Mouse (Mus musculus) T-helper 2 cell (primary cell): ENCODE data around the gene Olr1.

Source experiments
- in situ Hi-C: fragments of 300-600 bp; cut with MboI, MseI; formaldehyde crosslinking; loops from one replicate; pipeline ENCODE4 v1.15.1; 2025; ENCODE audit warnings: high pct_unique_total_duplicates

Olr1 gene

DNA sequence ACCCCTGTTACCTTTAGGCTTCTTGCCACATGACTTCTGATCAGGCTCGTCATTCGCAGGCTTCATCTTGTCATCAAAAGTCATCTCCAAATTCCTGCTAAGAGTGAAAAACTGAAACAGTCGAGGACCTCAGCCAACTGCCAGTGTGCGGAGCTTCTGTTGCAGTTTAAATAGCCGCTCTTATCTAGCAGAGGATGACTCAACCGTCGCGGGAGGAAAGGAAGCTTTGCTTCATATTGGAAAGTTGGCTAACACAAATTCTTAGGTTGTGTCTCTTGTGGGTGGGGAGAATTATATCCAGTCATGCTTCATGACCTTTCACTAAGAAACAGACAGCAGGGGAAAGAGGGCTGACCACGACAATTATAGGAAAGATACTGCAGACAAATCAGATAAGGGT is at the start of gene Olr1:
Olr1 (minus strand) TSS at position 142 of the 400 bp plus-strand sequence.
- in situ Hi-C loops: no loop called here

DNA sequence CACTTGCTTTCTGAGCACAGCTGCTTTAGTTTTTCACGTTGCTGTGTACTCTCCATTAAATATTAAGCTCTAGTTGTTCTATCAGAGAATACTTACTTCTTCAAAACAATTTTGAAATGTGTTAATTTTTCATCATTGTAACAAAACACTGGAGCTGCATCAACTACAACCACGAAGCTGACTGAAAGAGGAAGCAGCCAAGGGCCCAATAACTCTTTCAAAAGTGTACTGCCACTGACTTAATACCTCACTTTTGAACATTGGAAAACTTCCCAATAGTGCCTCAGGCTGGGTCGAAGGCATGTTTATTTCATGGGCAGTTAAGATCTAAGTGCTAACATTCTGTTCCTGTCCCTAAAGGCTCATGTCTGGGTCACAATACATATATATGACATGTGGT is 41.0 kb upstream of the Olr1 start:
- in situ Hi-C loops: no loop called here

DNA sequence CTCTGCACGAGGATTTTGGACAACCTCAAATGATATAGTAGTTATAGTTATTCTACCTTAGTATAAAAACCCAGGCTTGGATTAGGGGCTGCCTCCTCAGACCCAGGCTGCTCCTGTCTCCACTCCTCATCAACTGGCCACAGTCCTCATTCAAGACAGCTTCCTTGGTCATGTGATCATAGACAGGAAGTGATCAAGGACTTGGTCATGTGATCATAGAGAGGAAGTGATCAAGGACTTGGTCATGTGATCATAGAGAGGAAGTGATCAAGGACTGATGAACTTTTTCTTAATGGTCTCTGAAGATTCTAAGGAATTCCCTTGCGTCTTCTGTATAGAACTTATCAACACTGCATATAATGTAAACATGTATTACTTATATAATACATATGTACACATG is 40.3 kb upstream of the Olr1 start:
- in situ Hi-C loops: no loop called here

DNA sequence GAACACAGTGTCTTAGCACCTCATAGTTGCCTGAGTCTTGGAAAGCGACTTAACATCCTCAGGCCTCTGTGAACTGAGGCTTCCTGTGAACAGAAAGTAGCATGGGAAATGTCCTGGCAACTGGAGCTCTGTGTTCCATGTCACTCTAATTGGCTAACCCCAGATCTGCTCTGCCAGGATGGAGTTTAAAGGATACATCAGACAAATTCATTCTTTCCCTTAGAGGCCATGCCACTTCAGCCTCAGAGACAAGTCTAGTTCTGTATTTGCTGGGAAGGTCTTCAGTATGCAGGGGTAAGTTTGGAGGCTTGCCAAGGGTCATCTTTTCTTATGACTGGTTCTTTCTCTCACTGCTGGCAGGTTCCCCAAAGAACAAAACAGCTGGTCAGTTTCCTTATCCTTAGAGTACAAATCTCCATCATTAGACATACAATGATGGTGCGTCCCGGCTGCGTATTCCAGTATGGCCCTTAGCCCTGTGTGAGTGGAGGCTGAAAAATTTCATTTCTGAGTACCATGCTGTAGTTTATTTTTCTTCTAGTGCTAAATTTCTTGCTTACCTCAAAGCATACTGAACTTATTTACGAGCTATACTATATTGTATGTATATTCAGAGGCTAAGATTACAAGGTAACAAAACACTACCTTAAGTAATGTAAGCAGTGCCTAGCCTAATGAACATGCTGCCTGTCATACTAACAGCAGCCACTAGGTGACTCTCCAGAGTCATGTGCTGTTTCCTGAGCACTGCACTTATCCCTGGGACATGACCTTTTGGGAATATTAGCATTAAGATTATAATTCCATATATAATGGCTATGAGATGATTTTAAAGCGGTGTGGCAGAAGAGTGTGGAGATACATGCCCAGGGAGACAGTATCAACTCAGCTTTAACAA is 37.0 kb upstream of the Olr1 start:
- in situ Hi-C loops: no loop called here

DNA sequence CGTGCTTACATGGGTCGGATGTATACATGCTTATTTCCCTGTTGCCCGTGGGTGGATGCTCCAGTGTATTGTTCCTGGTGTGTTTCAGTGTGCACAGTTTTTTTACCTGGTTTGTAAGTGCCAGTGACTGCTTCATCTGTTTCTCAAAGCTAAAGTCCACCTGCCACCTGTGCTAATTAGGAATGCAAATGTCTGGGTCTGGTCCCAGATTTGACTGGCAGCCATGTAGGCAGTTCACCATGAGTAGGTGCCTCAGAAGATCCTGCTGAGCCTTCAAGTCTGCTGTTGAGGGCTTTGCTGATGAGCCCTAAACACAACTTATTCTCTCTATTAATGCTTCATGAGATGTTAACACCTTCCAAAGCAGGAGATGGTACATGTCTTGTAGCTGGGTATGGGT is 35.6 kb upstream of the Olr1 start:
- in situ Hi-C loops: no loop called here

DNA sequence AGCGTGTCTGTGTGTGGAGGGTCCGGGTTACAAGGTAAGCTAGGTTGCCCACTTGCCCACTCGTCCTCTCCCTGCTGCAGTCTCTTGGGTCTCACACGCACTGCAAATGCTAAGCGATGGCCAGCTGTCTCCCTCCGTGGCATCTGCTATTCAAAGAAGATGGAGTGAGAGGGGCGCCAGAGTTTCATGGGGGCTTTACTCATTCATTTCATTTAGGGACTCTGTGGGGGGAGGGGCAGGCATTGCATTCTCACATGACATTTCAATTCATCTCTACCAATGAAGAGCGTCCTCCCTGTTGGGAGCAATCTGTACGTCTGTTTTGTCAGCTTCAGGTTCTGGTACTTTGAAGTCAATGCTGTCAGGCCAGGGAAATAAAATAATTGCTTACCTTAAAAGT is 35.0 kb upstream of the Olr1 start:
- in situ Hi-C loops: no loop called here

DNA sequence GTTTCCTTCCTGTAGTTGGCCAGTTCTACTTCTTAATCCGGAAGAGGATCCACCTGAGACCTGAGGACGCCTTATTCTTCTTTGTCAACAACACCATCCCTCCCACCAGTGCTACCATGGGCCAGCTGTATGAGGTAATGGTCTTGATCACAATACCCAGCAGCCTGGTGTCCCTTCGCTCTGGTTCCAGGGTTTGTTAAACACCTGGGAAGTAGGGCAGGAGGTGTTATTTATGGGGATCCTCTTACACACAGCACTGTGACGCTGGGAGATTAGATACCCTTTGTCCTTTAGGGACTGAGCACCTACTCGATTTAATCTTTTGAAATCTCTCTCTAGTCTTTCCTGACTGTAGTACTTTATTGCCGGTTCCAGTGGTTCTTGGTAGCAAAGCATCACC is 31.6 kb upstream of the Olr1 start:
- in situ Hi-C loops: no loop called here

DNA sequence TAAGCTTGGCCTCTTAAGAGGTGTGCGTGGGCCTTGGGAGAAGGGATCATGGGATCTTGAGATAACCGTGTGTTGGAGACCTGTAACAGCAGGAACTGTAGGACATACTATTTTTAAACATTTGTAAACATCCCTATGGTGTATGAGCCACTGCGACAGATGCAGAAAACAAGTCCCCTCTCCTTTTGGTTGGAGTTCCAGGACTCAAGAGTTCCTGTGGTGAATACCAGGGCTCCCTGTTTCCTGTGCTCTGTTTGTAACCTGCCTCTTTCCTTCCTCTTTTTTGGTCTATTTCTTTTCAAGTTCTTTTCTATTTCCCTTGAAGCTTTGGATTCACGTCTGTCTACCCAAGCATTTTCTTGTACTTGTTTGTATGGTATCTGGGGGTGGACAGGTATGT is 28.8 kb upstream of the Olr1 start:
- in situ Hi-C loops: no loop called here

DNA sequence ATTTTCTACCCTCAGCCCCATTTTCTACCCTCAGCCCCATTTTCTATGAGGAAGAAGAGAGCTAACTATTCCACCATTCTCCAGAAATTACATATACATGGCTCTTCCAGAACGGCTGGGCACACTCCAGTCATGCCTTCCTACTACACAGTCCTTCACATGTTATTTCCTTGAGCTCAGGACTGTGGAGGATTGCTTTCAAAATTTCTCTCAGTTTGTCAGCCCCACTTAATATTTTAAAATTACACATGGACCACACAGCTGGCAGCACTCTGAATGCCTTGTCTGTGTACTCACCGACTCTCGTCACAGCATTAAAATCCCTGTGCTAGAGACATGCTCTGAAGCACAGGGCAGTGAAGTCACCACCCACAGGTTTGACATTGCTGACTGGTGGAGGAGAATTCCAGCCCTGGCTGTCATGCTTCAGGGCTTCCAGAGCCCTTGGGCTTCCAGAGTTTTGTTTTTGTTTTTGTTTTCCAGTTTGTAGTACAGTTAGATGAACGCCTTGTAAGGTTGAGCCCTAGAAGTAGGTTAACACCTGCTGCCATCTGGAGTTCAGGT is 27.7 kb upstream of the Olr1 start:
- in situ Hi-C loops: no loop called here

DNA sequence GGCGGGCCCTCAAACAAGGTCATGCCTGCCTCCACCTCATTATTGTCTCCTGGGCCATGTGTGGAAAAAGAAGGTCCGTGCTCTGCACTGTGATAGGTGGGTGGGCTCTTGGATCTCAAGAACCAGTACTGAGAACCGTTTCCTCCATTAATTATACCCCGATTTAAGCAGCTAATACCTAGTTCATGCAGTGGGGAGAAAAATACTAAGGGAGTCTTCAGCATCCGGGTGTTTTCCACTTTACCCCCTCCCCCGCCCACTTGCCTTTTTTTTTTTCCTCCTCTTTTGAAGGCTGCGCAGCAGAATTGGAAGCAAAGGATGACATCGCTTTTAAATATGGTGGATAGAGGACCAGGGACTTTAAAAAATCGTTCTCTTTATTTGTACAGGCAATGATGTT is 27.1 kb upstream of the Olr1 start:
- in situ Hi-C loops: no loop called here

DNA sequence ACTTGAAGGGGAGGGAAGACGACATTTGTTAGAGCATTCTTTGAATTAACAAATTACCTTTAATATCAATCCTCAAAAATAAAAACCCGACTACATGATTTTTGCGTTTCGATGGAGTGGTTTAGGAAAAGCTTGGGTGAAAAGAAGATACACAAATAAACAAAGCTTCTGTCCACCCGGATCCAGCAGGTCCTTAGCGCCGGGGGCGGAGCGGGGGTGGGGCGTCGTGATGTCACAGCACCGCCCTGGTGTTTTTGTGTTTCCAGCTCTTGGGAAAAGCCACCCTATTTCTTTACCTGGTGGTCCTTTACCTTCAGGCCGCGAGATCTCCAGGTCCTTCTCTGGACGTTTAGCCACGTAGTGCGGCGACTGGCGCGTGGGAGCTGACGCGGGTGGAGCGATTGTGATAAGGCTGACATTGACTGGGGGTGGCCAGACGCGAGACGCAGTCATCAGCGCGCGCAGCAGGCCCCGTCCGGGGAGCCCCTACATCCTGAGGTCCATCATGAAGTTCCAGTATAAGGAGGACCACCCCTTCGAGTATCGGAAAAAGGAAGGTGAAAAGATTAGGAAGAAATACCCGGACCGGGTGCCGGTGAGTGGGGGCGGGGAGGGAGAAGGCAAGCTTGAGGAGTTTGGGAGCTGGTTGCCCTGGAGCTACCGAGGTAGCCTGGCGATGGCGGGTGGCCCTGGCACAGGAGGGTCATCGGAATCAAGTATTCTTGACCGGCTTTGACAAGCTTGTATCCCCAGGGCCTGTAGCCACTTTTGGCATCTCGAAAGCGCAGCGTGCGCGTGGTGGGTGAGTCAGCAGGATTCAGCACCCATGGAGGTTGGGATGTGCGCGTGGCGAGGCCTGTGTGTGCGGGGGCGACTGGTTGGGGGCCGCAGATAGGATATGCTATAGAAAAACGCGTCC is 26.2 kb upstream of the Olr1 start, which contains the start of gene Gabarapl1:
Gabarapl1 (plus strand) TSS at position 219 of the 919 bp plus-strand sequence.
- in situ Hi-C loops: no loop called here

DNA sequence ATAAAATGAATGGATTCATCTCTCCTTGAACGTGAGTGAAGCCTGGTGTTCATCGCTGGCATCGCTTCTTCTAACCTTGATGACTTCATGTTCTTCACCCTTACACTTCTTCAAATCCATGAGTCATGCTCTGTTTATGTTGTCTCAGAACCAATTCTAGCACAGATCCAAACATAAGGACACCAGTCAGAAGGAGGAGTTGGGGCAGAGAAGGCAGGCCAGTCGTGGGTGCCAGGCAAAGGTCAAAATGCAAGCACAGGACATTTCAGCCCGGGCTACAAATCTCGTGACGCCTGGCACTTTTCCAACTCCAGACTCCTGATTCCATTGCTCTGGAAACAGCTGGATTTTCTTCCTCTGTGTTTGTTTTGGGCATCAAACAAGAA is 25.6 kb upstream of the Olr1 start:
- in situ Hi-C loops: no loop called here

DNA sequence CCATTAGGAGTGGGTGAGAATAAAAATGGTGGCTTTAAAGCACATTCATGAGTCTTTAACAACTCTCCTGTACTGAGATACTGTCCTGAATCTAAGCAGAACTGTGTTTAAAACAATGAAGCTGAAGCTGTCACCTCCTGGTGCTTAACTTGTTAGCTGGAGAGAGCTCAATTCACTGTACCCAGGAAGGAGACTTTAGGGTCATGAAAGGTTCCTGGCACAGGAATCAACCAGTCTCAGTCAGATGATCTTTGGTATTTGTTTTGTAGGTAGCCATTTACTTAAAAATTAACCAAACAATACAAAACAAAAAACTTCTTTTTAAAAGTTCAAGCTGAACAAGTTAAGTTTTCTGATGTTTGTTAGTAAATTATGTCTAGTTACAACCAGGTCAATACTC is 23.3 kb upstream of the Olr1 start:
- in situ Hi-C loops: no loop called here

DNA sequence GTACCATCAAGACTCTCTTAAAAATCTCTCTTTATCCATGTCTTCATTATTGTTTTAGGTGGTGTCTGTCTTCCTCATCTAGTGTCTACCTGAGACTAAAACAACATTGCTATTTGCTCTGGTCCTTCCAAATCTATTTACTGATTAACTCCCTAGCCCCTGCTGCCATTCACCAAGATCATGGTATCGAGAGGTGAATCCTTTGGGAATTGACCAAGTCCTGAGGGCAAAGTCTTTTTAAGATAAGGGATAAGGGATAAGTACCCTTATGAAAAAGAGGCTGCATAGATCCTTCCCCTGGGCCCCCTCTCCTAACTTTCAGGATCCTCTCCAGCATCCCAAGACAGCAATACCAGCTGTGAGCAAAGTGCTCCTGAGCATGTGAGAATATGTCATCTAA is 22.6 kb upstream of the Olr1 start:
- in situ Hi-C loops: no loop called here

DNA sequence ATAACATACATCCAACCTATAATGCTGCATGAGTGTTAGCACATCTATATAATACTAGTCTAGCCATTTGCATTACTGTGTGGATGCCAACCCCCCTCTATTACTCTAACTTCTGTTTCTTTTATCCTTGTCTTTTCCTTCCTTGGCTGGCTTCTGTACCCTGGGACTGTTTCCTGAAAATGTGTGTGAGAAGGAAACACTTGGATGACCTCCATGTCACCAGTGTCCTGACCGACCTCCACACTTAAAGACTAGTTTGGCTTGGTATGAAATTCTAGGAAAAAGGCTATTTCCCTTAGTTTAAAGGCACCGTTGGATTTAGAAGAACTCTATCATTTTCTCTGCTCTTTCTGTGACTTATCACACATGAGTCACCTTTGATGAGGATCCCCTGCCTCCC is 20.5 kb upstream of the Olr1 start:
- in situ Hi-C loops: no loop called here

DNA sequence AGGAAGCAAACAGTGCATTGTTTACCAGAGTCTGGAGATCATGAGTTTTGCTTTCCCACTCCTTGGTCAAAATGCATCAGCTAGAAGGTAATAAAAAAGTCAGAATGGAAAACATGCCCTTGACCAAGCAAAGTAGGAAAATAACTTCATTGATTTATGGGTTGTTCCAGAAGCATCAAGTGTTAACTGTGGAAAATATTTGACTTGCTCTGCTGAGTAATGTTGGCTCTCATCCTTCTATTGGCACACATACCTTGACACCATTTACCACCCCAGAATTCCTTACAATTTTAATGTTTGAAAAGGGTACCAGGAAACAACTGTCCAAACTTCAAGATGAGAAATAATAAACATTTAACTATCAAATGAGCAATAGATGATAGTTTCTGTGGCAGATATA is 19.1 kb upstream of the Olr1 start:
- in situ Hi-C loops: no loop called here

DNA sequence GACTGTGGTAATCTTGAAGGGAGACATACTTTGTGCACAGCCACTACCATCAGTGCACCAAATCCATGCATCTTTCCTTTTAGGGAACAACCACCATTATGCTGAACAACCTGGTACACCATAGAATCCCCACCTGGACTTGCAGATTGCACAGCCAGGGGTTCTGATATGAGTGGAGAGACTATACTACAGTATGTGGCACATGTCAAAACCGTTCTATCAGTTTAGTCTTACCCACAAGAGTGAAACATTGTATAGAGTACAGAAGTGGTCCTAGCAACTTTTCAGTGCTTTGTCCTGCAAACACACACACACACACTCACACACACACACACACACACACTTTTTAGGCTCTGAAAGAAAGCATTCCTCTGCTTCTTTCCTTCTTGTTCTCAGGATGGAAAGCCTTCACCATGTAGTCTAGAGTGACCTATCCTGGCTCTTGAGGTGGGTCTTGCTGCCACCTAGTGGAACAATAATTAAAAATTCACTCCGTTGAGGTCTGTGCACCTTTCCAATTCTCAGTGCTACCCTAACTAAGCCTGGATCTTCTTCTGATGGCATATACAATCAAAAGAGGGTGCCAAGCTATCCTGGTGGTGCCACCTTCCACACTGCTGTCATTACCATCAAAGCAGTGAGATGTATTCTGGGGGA is 10.9 kb upstream of the Olr1 start:
- in situ Hi-C loops: loop anchor here (10.0 kb wide), 1 partner anchor 133 kb away; the partner anchor contains the start of gene Clec12b

DNA sequence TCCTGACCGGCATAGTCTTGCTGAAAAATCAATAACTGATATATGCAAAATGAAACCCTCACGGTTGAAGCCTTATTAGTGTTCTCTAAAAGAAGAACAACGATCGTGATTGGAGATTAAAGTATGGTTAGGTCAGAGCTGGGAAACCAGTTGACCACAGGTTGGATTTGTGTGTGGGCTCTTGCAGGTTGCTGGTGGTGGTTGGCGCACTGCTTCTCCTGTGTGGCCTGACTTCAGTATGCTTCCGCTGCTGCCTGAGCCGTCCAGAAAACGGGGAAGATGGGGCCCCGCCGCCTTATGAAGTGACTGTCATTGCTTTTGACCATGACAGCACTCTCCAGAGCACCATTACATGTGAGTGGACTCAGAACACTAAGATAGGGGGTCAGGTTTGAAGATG is 9.4 kb upstream of the Olr1 start:
- in situ Hi-C loops: loop anchor here (10.0 kb wide), 1 partner anchor 132 kb away; the partner anchor contains the start of gene Clec12b

DNA sequence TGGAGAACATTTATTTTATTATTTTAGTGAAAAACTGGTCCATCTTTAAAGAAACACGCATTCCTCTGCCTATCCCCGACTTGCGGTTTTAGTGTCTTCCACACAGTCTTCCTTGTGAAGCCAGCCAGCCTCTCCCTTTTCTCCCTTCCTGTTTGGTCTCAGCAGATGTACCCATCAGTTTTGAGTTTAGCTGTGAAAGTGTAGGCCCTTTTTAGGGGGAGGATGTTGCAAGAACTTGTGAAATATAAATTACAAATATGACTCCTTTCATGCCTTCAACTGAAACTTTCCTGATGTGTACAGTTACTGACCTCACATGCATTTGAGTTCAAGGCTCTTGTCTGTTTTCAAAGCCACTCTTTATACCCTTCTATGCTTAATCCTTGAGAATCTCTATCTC is 8.1 kb upstream of the Olr1 start:
- in situ Hi-C loops: loop anchor here (10.0 kb wide), 1 partner anchor 130 kb away; the partner anchor contains the start of gene Clec12b

DNA sequence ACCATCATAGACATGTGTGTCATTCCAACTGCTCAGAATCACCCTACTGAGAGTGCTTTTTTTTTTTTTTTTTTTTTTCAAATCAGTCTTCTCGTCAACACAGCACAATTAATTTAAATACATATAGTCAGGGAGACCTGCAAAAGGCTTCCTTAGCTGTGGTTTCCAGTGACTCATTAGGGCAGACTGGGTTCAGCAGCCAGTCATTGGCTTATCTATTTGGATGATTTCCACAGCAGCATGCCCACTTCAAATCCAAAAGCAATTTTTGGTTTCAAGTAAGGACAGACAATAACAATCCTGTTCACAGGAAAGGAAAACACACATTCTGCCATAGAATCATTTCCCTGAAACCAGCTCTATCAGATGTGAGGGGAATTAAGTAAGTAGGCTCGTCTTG is 7.4 kb upstream of the Olr1 start:
- in situ Hi-C loops: loop anchor here (10.0 kb wide), 1 partner anchor 130 kb away; the partner anchor contains the start of gene Clec12b

DNA sequence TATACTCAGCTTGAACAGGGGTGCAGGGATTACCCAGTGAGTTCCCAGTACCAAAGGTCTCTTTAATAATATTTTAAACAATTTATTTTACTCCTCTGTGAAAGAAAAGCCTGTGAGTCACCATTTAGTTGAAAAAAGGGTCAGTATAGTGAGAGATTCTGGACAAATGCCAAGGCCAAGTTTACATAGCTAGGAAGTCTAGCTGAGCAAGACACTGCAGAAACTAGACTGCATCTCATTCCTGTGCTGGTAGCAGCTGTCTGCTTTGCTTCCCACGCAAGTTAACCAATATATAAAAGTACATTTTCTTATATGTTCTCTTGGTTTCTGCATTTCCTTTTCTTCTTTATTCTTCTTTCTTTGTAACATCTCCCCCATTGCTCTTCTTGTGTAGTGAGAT is 6.4 kb upstream of the Olr1 start:
- in situ Hi-C loops: loop anchor here (10.0 kb wide), 1 partner anchor 129 kb away; the partner anchor contains the start of gene Clec12b
